Mouse (Mus musculus) neural tube, embryonic 14.5 days (tissue): ENCODE measurements at regions not wholly inside any gene's neighbourhood (a gene's known extent, or its start where the extent isn't known, plus 50 kb on each side); places are given as distances from the start of the nearest gene placed in this dataset.

Experiments used
- ATAC-seq: fragments of 200-750 bp; cut with Nextera tagmentation; 2 replicates; pipeline ENCODE4 v1.8.0; 2017; ENCODE audit warnings: low read depth, mild to moderate bottlenecking, moderate TSS enrichment, moderate library complexity
- H3K27ac ChIP-seq: fragments of 300-500 bp; sonication (generic); 2 replicates; pipeline ENCODE4 v1.5.1; 2014; ENCODE audit warnings: low read depth, mild to moderate bottlenecking, control low read depth, low read length, moderate library complexity, mixed read lengths
- H3K27me3 ChIP-seq: fragments of 300-500 bp; sonication (generic); 2 replicates; pipeline ENCODE4 v1.6.1; 2014; ENCODE audit warnings: low read length; ENCODE audit not compliant: control insufficient read depth, insufficient read depth
- H3K36me3 ChIP-seq: fragments of 300-500 bp; sonication (generic); 2 replicates; pipeline ENCODE4 v1.6.1; 2014; ENCODE audit warnings: low read length, mixed read lengths; ENCODE audit not compliant: control insufficient read depth, insufficient read depth
- H3K4me1 ChIP-seq: fragments of 300-500 bp; sonication (generic); 2 replicates; pipeline ENCODE4 v1.6.1; 2014; ENCODE audit warnings: low read length; ENCODE audit not compliant: control insufficient read depth, insufficient read depth
- H3K4me2 ChIP-seq: fragments of 300-500 bp; sonication (generic); 2 replicates; pipeline ENCODE4 v1.6.1; 2014; ENCODE audit warnings: mild to moderate bottlenecking, low read depth, low read length, control low read depth
- H3K4me3 ChIP-seq: fragments of 300-500 bp; sonication (generic); 2 replicates; pipeline ENCODE4 v1.5.1; 2014; ENCODE audit warnings: low read depth, low read length, control low read depth, mixed read lengths
- H3K9ac ChIP-seq: fragments of 300-500 bp; sonication (generic); replicated peaks from 2 replicates; pipeline ENCODE4 v1.6.1; 2014; ENCODE audit warnings: low read depth, mild to moderate bottlenecking, control low read depth, low read length, mixed read lengths
- H3K9me3 ChIP-seq: fragments of 300-500 bp; sonication (generic); 2 replicates; pipeline ENCODE4 v1.6.1; 2016; ENCODE audit warnings: low read length; ENCODE audit not compliant: control insufficient read depth
- WGBS: fragments of 180-500 bp; shearing (Covaris S2); extraction: QIAGEN DNeasy Blood & Tissue Kit; methylation state at CpG from one replicate; pipeline ENCODE4 v1.1.7; 2014; 5-methylcytosine and 5-hydroxymethylcytosine counted together

GRCm38 (mm10) chr3:39540530-39541118 lies 653.9 kb downstream of the Fat4 start:
- H3K4me1 ChIP-seq: no peaks in the 10 kb centered on the region

GRCm38 (mm10) chr3:39559460-39560041 lies 672.8 kb downstream of the Fat4 start:
- no peak for ATAC-seq
- no peaks in the 10 kb centered on the region for H3K4me1 ChIP-seq
- no peak overlapping the region for H3K27ac ChIP-seq
- 91% methylated on average over 3 of the region's 3 CpGs for WGBS
- no peak overlapping the region for H3K4me3 ChIP-seq
- H3K27me3 ChIP-seq: no peaks in the 10 kb centered on the region
- H3K4me2 ChIP-seq: no peak overlapping the region
- no peaks in the 10 kb centered on the region for H3K36me3 ChIP-seq
- no peaks in the 10 kb centered on the region for H3K9me3 ChIP-seq
- no peak overlapping the region for H3K9ac ChIP-seq

More at GRCm38 (mm10) chr3:39540530-39541118, 653.9 kb downstream of the Fat4 start:
- no peak overlapping the region for H3K4me2 ChIP-seq
- no peak overlapping the region for H3K9ac ChIP-seq
- no peaks in the 10 kb centered on the region for H3K36me3 ChIP-seq
- H3K9me3 ChIP-seq: no peaks in the 10 kb centered on the region
- no peak for ATAC-seq
- no peaks in the 10 kb centered on the region for H3K27me3 ChIP-seq
- H3K27ac ChIP-seq: no peak overlapping the region
- WGBS: 70% methylated on average over 7 of the region's 7 CpGs
- no peak overlapping the region for H3K4me3 ChIP-seq

GRCm38 (mm10) chr3:39560951-39561350 lies 674.2 kb downstream of the Fat4 start:
- no peak for ATAC-seq
- H3K27me3 ChIP-seq: no peaks in the 10 kb centered on the region
- H3K4me2 ChIP-seq: no peak overlapping the region
- 90% methylated on average over 1 of the region's 1 CpGs for WGBS
- no peaks in the 10 kb centered on the region for H3K4me1 ChIP-seq
- H3K9ac ChIP-seq: no peak overlapping the region
- no peaks in the 10 kb centered on the region for H3K9me3 ChIP-seq
- no peaks in the 10 kb centered on the region for H3K36me3 ChIP-seq
- H3K27ac ChIP-seq: no peak overlapping the region
- H3K4me3 ChIP-seq: no peak overlapping the region

GRCm38 (mm10) chr3:39571444-39572237 lies 684.9 kb downstream of the Fat4 start:
- Histone ChIP-seq H3K4me3 (no peak overlapping the region), H3K27me3 (no peaks in the 10 kb centered on the region), H3K27ac (no peak overlapping the region), H3K9ac (no peak overlapping the region), H3K4me2 (no peak overlapping the region), H3K9me3 (no peaks in the 10 kb centered on the region), H3K36me3 (no peaks in the 10 kb centered on the region), H3K4me1 (no peaks in the 10 kb centered on the region)
- 81% methylated on average over 5 of the region's 5 CpGs for WGBS
- ATAC-seq: no peak

- Histone ChIP-seq H3K36me3 (no peaks in the 10 kb centered on the region), H3K27ac (no peak overlapping the region), H3K4me3 (no peak overlapping the region), H3K4me1 (no peaks in the 10 kb centered on the region), H3K9ac (no peak overlapping the region), H3K27me3 (no peaks in the 10 kb centered on the region), H3K4me2 (no peak overlapping the region), H3K9me3 (no peaks in the 10 kb centered on the region)
- no peak for ATAC-seq
- WGBS: 83% methylated on average over 3 of the region's 3 CpGs
Measured at GRCm38 (mm10) chr3:39575200-39575599, 688.5 kb downstream of the Fat4 start.

- no peak for ATAC-seq
- no peak overlapping the region for H3K4me2 ChIP-seq
- H3K9me3 ChIP-seq: no peaks in the 10 kb centered on the region
- H3K27ac ChIP-seq: no peak overlapping the region
- H3K4me3 ChIP-seq: no peak overlapping the region
- H3K4me1 ChIP-seq: no peaks in the 10 kb centered on the region
- WGBS: 91% methylated on average over 2 of the region's 2 CpGs
- no peaks in the 10 kb centered on the region for H3K36me3 ChIP-seq
- H3K9ac ChIP-seq: no peak overlapping the region
- no peaks in the 10 kb centered on the region for H3K27me3 ChIP-seq
Measured at GRCm38 (mm10) chr3:39591312-39591711, 704.6 kb downstream of the Fat4 start.

- 77% methylated on average over 4 of the region's 4 CpGs for WGBS
Measured at GRCm38 (mm10) chr3:39592349-39593117, 705.8 kb downstream of the Fat4 start.

GRCm38 (mm10) chr3:39609937-39610336 lies 723.2 kb downstream of the Fat4 start:
- 26% methylated on average over 3 of the region's 3 CpGs for WGBS
- Histone ChIP-seq H3K36me3 (no peaks in the 10 kb centered on the region), H3K9me3 (no peaks in the 10 kb centered on the region), H3K27ac (no peak overlapping the region), H3K9ac (no peak overlapping the region), H3K27me3 (no peaks in the 10 kb centered on the region), H3K4me1 (peaks cover 4% of the 10 kb centered on the region; the same call in 1 of the 2 replicates), H3K4me3 (no peak overlapping the region), H3K4me2 (no peak overlapping the region)
- ATAC-seq: peak; percentile 81

More at GRCm38 (mm10) chr3:39592349-39593117, 705.8 kb downstream of the Fat4 start:
- Histone ChIP-seq H3K36me3 (no peaks in the 10 kb centered on the region), H3K9me3 (no peaks in the 10 kb centered on the region), H3K9ac (no peak overlapping the region), H3K4me2 (no peak overlapping the region), H3K27me3 (no peaks in the 10 kb centered on the region), H3K4me1 (no peaks in the 10 kb centered on the region), H3K27ac (no peak overlapping the region), H3K4me3 (no peak overlapping the region)
- no peak for ATAC-seq
